Mouse (Mus musculus) heart, adult 2 months (tissue): Measurements from ENCODE around the gene Gli2.

Source experiments
- CTCF ChIP-seq: fragments of 200-600 bp; IDR thresholded peaks from 2 replicates; pipeline ENCODE4 v1.8.1; 2022; ENCODE audit warnings: antibody characterized with exemption, mild to moderate bottlenecking, moderate library complexity
- EP300 ChIP-seq: fragments of 200-500 bp; IDR thresholded peaks from 2 replicates; pipeline ENCODE4 v1.6.1; 2011; ENCODE audit warnings: low read depth, low read length, control low read depth; ENCODE audit not compliant: insufficient read depth
- POLR2A ChIP-seq: fragments of 200-500 bp; IDR thresholded peaks from 2 replicates; pipeline ENCODE4 v1.6.1; 2011; ENCODE audit warnings: mild to moderate bottlenecking, low read depth, low read length, control low read depth; ENCODE audit not compliant: insufficient read depth

DNA sequence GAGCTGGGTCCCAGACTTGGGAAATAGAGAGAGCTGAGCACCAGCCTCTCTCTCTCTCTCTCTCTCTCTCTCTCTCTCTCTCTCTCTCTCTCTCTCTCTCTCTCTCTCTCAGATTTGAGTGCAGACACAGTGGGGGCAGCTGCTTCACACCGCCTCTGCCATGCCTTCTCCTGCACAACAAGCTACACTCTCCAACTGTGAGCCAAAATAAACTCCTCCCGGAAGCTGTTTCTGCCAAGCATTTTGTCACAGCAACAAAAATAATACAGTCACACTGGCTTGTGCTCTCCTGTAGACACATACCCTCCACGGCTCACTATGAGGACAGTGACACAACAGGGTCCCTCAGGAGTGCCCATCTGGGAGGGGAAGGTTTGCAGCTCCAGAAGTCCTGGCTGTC lies 36.6 kb downstream of the Gli2 start:
- TF ChIP-seq CTCF (no peak), POLR2A (no peak), EP300 (no peak)
